Mouse (Mus musculus): ENCODE measurements at regions not wholly inside any gene's neighbourhood (a gene's known extent, or its start where the extent isn't known, plus 50 kb on each side); places are given as distances from the start of the nearest gene placed in this dataset.

DNA sequence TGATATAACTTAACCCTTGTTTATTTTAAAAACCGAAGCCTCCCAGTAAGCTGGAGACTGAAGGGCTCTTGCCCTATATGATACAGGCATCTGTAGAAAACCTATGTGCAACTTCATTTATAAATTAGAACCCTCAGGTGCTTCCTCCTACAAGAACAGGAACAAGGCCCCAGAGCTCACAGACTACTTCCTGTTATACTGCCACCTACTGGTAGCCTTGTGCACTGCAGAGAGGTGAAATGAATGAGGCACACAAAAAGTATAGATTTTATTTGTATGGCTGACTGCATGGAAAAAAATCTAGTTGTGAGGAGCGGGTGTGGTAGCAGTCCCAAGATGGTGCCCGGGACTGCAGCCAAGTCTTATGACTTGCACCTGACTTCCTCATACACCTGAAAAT is 203.5 kb downstream of the Ahr start:
- TF ChIP-seq POLR2A (IDR thresholded peaks at IDR 0.05; ENCODE audit: borderline replicate concordance, extremely low read depth, low read depth, low read length) (no peak), CTCF (IDR thresholded peaks at IDR 0.05; ENCODE audit: insufficient read depth, low read length) (peak; percentile 39; the same call in 1 of the 2 replicates)

Data from lung, adult 2 months (tissue).